Mouse (Mus musculus): Measurements from ENCODE around the gene Chit1.

- TF ChIP-seq POLR2A (IDR thresholded peaks at IDR 0.05; ENCODE audit: extremely low read depth, insufficient read depth, low read length) = no peak
- no peak for TF ChIP-seq CTCF (IDR thresholded peaks at IDR 0.05; ENCODE audit: extremely low read depth, insufficient read depth, low read length)
Observed at GRCm38 (mm10) chr1:134086017-134086416, 25.0 kb upstream of the Chit1 start.
